Mouse (Mus musculus) cerebellum, adult 9-11 months (tissue): ENCODE data around the gene C2cd4d.

Experiments
- DNase-seq: peaks from one replicate; pipeline ENCODE4 v3.0.0; 2022

C2cd4d gene

GRCm38 (mm10) chr3:94377028-94377923 is 15.0 kb downstream of the C2cd4d start:
- DNase-seq, result no peak

GRCm38 (mm10) chr3:94379831-94380510 is 17.7 kb downstream of the C2cd4d start:
- no peak for DNase-seq

- no peak for DNase-seq
These were observed 20.1 kb downstream of the C2cd4d start for GRCm38 (mm10) chr3:94382308-94382707.

GRCm38 (mm10) chr3:94383476-94383875 is 21.2 kb downstream of the C2cd4d start:
- DNase-seq, result no peak

- no peak for DNase-seq
These were observed 24.4 kb downstream of the C2cd4d start for GRCm38 (mm10) chr3:94386671-94387070.

- DNase-seq, result no peak
These were observed 25.2 kb downstream of the C2cd4d start for GRCm38 (mm10) chr3:94387391-94387790.

GRCm38 (mm10) chr3:94388047-94388446 is 25.8 kb downstream of the C2cd4d start:
- no peak for DNase-seq

GRCm38 (mm10) chr3:94389420-94389819 is 27.2 kb downstream of the C2cd4d start:
- no peak for DNase-seq

GRCm38 (mm10) chr3:94391001-94391400 is 28.8 kb downstream of the C2cd4d start:
- DNase-seq, result no peak

- no peak for DNase-seq
These were observed 29.9 kb downstream of the C2cd4d start for GRCm38 (mm10) chr3:94392128-94392527.

- no peak for DNase-seq
These were observed 30.8 kb downstream of the C2cd4d start for GRCm38 (mm10) chr3:94393049-94393448.

GRCm38 (mm10) chr3:94396336-94396735 is 34.1 kb downstream of the C2cd4d start:
- DNase-seq, result no peak

- DNase-seq, result no peak
These were observed 34.6 kb downstream of the C2cd4d start for GRCm38 (mm10) chr3:94396851-94397250.

GRCm38 (mm10) chr3:94398217-94398616 is 36.0 kb downstream of the C2cd4d start, which contains the start of gene Lingo4:
Gene Lingo4 (plus strand): TSS chr3:94398517.
- DNase-seq, result no peak

GRCm38 (mm10) chr3:94398943-94399481 is 36.8 kb downstream of the C2cd4d start:
- peak; percentile 43 for DNase-seq

GRCm38 (mm10) chr3:94399663-94400310 is 37.5 kb downstream of the C2cd4d start:
- DNase-seq, result no peak

- no peak for DNase-seq
These were observed 40.2 kb downstream of the C2cd4d start for GRCm38 (mm10) chr3:94402451-94402850.

- DNase-seq, result no peak
These were observed 42.3 kb downstream of the C2cd4d start for GRCm38 (mm10) chr3:94404366-94405054.

GRCm38 (mm10) chr3:94405561-94405960 is 43.3 kb downstream of the C2cd4d start:
- no peak for DNase-seq

GRCm38 (mm10) chr3:94412530-94412929 is 50.3 kb downstream of the C2cd4d start:
- DNase-seq, result no peak

GRCm38 (mm10) chr3:94413031-94413679 is 50.9 kb downstream of the C2cd4d start, which contains the start of gene Tdrkh:
Gene Tdrkh (plus strand): TSS chr3:94413273.
- peak; percentile 99 for DNase-seq
